Mouse (Mus musculus) R1 (cell line): ENCODE measurements around the gene Tab1.

Experiments used
- DNase-seq: peaks from one replicate; pipeline ENCODE4 v3.0.0-alpha.2; 2018; ENCODE audit warnings: low read depth, low spot score

Tab1 gene

GRCm38 (mm10) chr15:80132993-80133586 is at the start of gene Tab1:
Tab1 (plus strand) TSS chr15:80133127.
- DNase-seq = peak; percentile 95

- peak; percentile 100 for DNase-seq
Measured at GRCm38 (mm10) chr15:80083276-80083731, 49.6 kb upstream of the Tab1 start.

GRCm38 (mm10) chr15:80083740-80084139 is 49.2 kb upstream of the Tab1 start:
- DNase-seq = no peak

GRCm38 (mm10) chr15:80087406-80088012 is 45.4 kb upstream of the Tab1 start:
- DNase-seq = no peak

GRCm38 (mm10) chr15:80088637-80089036 is 44.3 kb upstream of the Tab1 start:
- DNase-seq = peak; percentile 97

- DNase-seq = peak; percentile 63
Measured at GRCm38 (mm10) chr15:80090155-80090554, 42.8 kb upstream of the Tab1 start.

- DNase-seq = peak; percentile 93
Measured at GRCm38 (mm10) chr15:80090741-80091120, 42.2 kb upstream of the Tab1 start.

- peak; percentile 61 for DNase-seq
Measured at GRCm38 (mm10) chr15:80091121-80091955, 41.6 kb upstream of the Tab1 start, which contains the start of the genes Syngr1 and Rpl3. Syngr1 (plus strand) TSS chr15:80091334. Rpl3 (minus strand) TSS chr15:80091868.

GRCm38 (mm10) chr15:80092041-80092441 is 40.9 kb upstream of the Tab1 start:
- no peak for DNase-seq

GRCm38 (mm10) chr15:80092599-80092998 is 40.3 kb upstream of the Tab1 start:
- DNase-seq = no peak

- no peak for DNase-seq
Measured at GRCm38 (mm10) chr15:80094201-80094600, 38.7 kb upstream of the Tab1 start.

- DNase-seq = peak; percentile 62
Measured at GRCm38 (mm10) chr15:80095596-80095995, 37.3 kb upstream of the Tab1 start.

- no peak for DNase-seq
Measured at GRCm38 (mm10) chr15:80096406-80096805, 36.5 kb upstream of the Tab1 start.

GRCm38 (mm10) chr15:80096946-80097881 is 35.7 kb upstream of the Tab1 start:
- DNase-seq = peak; percentile 61

- no peak for DNase-seq
Measured at GRCm38 (mm10) chr15:80097999-80098461, 34.9 kb upstream of the Tab1 start.

GRCm38 (mm10) chr15:80098809-80099208 is 34.1 kb upstream of the Tab1 start:
- no peak for DNase-seq

- DNase-seq = no peak
Measured at GRCm38 (mm10) chr15:80099477-80099876, 33.5 kb upstream of the Tab1 start.

- DNase-seq = no peak
Measured at GRCm38 (mm10) chr15:80100196-80100595, 32.7 kb upstream of the Tab1 start.

- no peak for DNase-seq
Measured at GRCm38 (mm10) chr15:80100871-80101270, 32.1 kb upstream of the Tab1 start.

- DNase-seq = no peak
Measured at GRCm38 (mm10) chr15:80101503-80101902, 31.4 kb upstream of the Tab1 start.

- DNase-seq = no peak
Measured at GRCm38 (mm10) chr15:80102495-80102894, 30.4 kb upstream of the Tab1 start.
